Mouse (Mus musculus): ENCODE measurements around the gene Prkca. TPM values are rescaled to one million over a fixed set of nuclear protein-coding genes. Genes with fewer than 3 reads are reported as not detected.

The Prkca gene
- total and polyA plus RNA-seq, 3 experiments, result 15.3 to 30.9 (median 19.9) TPM

DNA sequence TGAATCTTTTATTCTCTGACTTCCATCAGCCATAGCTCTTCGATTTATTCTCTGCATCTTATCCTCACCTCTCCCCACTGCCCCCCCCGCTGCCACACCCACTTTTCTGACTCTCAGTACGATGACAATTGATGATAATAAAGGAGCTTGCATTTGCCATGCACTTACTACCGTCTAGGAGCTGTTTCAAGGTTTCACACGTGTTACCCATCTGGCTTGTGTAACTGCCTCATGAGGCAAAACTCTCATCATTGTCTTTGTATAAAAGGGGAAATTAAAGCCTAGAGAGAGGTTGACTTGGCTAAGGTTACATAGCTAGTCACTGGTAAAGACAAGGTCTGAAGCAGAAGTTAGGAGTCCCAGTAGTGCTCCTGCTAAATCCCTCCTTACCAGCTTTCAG lies 110.7 kb downstream of the Prkca start (continued):
- TF ChIP-seq MAFK (IDR thresholded peaks at IDR 0.05; ENCODE audit: borderline replicate concordance, low read depth, low read length), result no peak
- no peak for TF ChIP-seq UBTF (IDR thresholded peaks at IDR 0.05; ENCODE audit: borderline replicate concordance, insufficient read depth, low read depth, low read length)
- no peak for TF ChIP-seq GABPA (IDR thresholded peaks at IDR 0.05; ENCODE audit: low read depth, low read length)
- TF ChIP-seq SIN3A (IDR thresholded peaks at IDR 0.05; ENCODE audit: low read length), result peak; percentile 70; the same call in 1 of the 2 replicates
- TF ChIP-seq MYC (IDR thresholded peaks at IDR 0.05; ENCODE audit: low read depth, low read length), result peak; percentile 82

DNA sequence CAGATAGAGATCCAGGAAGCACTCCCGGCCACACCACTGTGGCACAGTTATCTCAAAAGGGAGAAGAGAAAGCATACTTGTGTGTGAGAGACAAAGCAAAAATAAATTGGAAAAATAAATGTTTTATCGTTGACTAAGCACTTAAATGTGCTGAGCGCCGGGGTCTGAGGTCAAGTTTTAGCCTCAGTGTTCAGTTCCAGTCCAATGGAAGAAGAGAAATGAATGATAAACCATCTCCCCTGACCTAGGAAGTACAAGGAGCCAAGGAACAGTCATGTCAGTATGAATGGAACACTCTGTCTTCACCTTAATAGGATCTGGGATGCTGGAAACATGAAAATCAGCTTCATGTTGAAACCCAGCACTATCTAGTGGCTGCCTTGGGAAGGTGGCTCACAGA lies 113.6 kb downstream of the Prkca start:
- no peak for TF ChIP-seq RCOR1 (IDR thresholded peaks at IDR 0.05; ENCODE audit: low read depth, low read length)
- TF ChIP-seq MAFK (IDR thresholded peaks at IDR 0.05; ENCODE audit: borderline replicate concordance, low read depth, low read length), result no peak
- no peak for TF ChIP-seq KAT2A (conservative IDR thresholded peaks at IDR 0.05; ENCODE audit: low read depth, low read length)
- TF ChIP-seq CTCF (IDR thresholded peaks at IDR 0.05 in 2 of 3, conservative IDR thresholded peaks at IDR 0.05 in 1 of 3; ENCODE audit: control insufficient read depth in 1 of 3, insufficient read depth in 1 of 3, low read depth in 2 of 3, low read length in 3 of 3, poor library complexity in 1 of 3, severe bottlenecking in 1 of 3), result no peak
- no peak for TF ChIP-seq MYB (IDR thresholded peaks at IDR 0.05; ENCODE audit: low read depth, low read length)
- TF ChIP-seq BHLHE40 (IDR thresholded peaks at IDR 0.05; ENCODE audit: borderline replicate concordance, low read depth, low read length), result no peak
- no peak for TF ChIP-seq POLR2A (IDR thresholded peaks at IDR 0.05; ENCODE audit: control insufficient read depth in 1 of 2, insufficient read depth in 1 of 2, low read depth in 1 of 2, low read length in 2 of 2, poor library complexity in 1 of 2)
- TF ChIP-seq CHD1 (IDR thresholded peaks at IDR 0.05; ENCODE audit: low read depth, low read length), result no peak
- TF ChIP-seq SIN3A (IDR thresholded peaks at IDR 0.05; ENCODE audit: low read length), result no peak
- no peak for TF ChIP-seq ZNF384 (IDR thresholded peaks at IDR 0.05; ENCODE audit: low read depth, low read length)
- TF ChIP-seq JUND (IDR thresholded peaks at IDR 0.05; ENCODE audit: low read depth, low read length), result no peak
- no peak for TF ChIP-seq POLR2AphosphoS2 (IDR thresholded peaks at IDR 0.05; ENCODE audit: low read length)
- TF ChIP-seq POLR2AphosphoS5 (IDR thresholded peaks at IDR 0.05; ENCODE audit: borderline replicate concordance, low read depth, low read length), result no peak
- no peak for TF ChIP-seq USF1 (IDR thresholded peaks at IDR 0.05; ENCODE audit: low read depth, low read length)
- H3K4me3 ChIP-seq (ENCODE audit: control insufficient read depth in 1 of 2, insufficient read depth in 1 of 2, low read depth in 2 of 2, low read length in 2 of 2), result no peak overlapping the region
- peaks cover 26 to 43% of the 10 kb centered on the region in 2 experiments for H3K4me1 ChIP-seq (ENCODE audit: control insufficient read depth in 1 of 2, insufficient read depth in 2 of 2, low read length in 2 of 2)
- peaks cover 5% of the 10 kb centered on the region; the same call in 1 of the 2 replicates for H3K79me2 ChIP-seq (ENCODE audit: control insufficient read depth, insufficient read depth, low read length, poor library complexity)
- H3K27me3 ChIP-seq (ENCODE audit: control insufficient read depth in 1 of 2, insufficient read depth in 2 of 2, low read length in 2 of 2), result no peaks in the 10 kb centered on the region
- H3K27ac ChIP-seq (ENCODE audit: control insufficient read depth, low read depth, low read length), result no peak overlapping the region
- no peaks in the 10 kb centered on the region for H3K9me3 ChIP-seq (replicated peaks; ENCODE audit: insufficient read depth, low read length)
- H3K9ac ChIP-seq (ENCODE audit: control insufficient read depth, low read depth, low read length, poor library complexity, severe bottlenecking), result no peak overlapping the region
- peaks cover 0 to 28% of the 10 kb centered on the region in 2 experiments; a peak in 2 of 4 replicates for H3K36me3 ChIP-seq (ENCODE audit: control insufficient read depth in 1 of 2, insufficient read depth in 2 of 2, low read length in 2 of 2)
- no peak for DNase-seq (ENCODE audit: low read depth, low spot score)

Data from MEL (cell line).